Mouse (Mus musculus) cerebellum, postnatal 25 days (tissue): ENCODE results near the gene Cdh20.

ENCODE experiments used
- DNase-seq, 2 experiments: peaks; one replicate each; pipeline ENCODE4 v3.0.0; 2021; ENCODE audit warnings: mixed read lengths in 2 of 2

Cdh20 gene

DNA sequence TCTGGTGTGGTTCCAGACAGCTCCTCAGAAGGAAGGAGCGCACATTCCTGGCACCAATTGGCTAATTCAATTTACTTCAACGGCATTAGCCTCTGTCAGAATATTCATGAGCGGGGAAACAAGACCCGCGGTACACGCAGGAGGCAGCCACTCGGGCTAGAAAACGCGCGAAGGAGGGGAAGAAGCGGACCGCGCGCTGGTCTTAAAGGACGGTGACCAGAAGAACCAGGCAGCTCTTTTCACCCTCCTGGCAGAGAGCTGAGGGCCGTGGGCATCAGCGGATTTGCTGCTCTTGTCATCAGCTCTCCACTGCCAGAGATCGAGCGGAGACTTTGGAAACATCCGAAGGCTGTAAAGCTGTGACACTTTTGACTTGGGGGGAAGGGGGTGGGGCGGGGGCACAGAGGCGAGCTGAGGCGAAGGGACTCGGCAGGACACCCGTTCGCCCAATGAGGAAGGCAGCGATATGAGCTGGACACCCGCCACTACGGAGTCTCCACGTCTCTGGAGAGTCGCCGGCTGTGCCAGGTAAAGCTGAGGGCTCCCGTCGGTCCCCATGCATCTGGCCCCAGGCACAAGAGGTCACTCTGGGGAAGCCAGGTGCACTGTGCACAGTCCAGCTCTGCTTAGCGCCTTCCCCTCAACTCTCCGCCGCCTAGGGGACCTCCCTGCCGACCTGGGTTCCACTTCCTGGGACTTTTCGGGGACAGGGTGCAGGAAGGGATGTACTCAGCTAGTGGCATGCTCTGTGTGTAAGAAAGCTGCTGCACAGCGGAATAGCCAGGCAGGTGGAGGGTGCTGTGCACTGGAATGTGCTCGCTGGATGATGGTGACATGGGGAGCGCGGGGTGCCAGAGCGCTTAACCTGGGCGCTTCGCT lies at the start of gene Cdh20:
Gene Cdh20, plus strand, starts transcription at position 159 of the 879 bp plus-strand sequence.
- DNase-seq, result peak; percentile 70 to 72

GRCm38 (mm10) chr1:104746816-104747215 lies 21.5 kb upstream of the Cdh20 start:
- DNase-seq, result peak; percentile 11 to 21

GRCm38 (mm10) chr1:104747438-104747837 lies 20.9 kb upstream of the Cdh20 start:
- DNase-seq, result no peak

GRCm38 (mm10) chr1:104754483-104754882 lies 13.8 kb upstream of the Cdh20 start:
- peak; percentile 81 to 82 for DNase-seq

- no peak for DNase-seq
Measured at GRCm38 (mm10) chr1:104755896-104756295, 12.4 kb upstream of the Cdh20 start.

- peak; percentile 66 to 69 for DNase-seq
Measured at GRCm38 (mm10) chr1:104769250-104769607, 900 bp downstream of the Cdh20 start.

DNA sequence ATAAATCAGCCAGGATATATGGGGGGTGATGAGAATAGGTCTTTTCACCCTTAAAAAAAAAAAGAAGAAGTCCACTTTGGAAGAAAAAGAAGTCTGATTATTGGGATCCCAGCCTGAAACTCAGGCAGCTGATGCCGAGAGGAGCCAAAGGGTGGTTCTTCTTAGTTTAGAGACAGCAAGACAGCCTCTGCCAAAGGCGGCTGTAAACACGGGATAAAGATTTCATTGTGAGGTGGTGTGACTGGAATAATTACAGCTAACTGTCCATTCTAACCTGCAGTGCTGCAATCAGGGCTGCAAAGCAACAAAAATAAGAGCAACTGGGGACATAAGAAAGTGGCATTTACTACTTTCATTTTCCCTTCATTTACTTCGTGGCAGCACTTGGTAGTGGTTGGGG lies 3.6 kb downstream of the Cdh20 start:
- peak in 1 of 2 experiments; percentile 16 for DNase-seq

- DNase-seq, result no peak
Measured at GRCm38 (mm10) chr1:104773207-104773606, 4.9 kb downstream of the Cdh20 start.

DNA sequence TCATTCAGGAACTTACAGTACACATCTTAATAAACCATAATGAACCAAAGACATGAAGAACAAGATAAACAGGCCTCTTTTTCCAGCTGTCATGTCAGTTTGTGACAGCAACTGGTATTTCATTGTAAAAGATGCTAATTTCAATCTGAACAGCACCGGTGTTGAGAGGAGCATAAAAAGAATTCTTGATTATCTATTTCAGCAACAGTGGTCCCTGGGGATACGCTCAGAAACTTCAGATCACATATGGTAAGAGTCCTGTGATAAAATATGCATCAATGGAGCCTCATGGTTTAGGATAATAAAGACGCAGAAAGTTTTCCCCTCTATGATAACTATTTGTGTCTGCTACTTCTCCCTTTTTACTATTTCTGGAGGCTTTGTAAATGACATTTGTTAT lies 25.2 kb downstream of the Cdh20 start:
- no peak for DNase-seq

- DNase-seq, result no peak
Measured at GRCm38 (mm10) chr1:104796146-104796545, 27.8 kb downstream of the Cdh20 start.

GRCm38 (mm10) chr1:104797139-104797538 lies 28.8 kb downstream of the Cdh20 start:
- peak in 1 of 2 experiments; percentile 32 for DNase-seq

GRCm38 (mm10) chr1:104804746-104805145 lies 36.4 kb downstream of the Cdh20 start:
- DNase-seq, result no peak

DNA sequence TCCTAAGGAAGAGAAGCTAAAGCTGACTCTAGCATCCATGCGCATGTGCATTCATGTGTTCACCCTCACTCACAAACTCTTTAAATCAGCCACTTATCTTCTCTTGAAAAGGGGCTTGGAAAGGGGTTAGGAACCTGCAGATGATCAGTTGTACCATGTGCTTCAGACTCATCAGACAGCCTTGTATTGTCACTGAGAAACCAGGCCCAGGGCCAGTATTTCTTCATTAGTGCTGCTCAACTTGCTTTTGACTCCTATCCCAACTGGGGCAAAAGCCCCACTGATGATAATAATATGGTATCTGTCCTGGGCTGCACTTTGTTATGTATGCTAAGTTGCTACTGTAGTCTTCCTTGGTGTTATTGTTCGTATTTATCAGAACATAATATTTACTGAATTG lies 38.9 kb downstream of the Cdh20 start:
- DNase-seq, result no peak

GRCm38 (mm10) chr1:104817510-104817909 lies 49.2 kb downstream of the Cdh20 start:
- no peak for DNase-seq

- peak; percentile 34 to 62 for DNase-seq
Measured at GRCm38 (mm10) chr1:104828106-104828505, 59.8 kb downstream of the Cdh20 start.

DNA sequence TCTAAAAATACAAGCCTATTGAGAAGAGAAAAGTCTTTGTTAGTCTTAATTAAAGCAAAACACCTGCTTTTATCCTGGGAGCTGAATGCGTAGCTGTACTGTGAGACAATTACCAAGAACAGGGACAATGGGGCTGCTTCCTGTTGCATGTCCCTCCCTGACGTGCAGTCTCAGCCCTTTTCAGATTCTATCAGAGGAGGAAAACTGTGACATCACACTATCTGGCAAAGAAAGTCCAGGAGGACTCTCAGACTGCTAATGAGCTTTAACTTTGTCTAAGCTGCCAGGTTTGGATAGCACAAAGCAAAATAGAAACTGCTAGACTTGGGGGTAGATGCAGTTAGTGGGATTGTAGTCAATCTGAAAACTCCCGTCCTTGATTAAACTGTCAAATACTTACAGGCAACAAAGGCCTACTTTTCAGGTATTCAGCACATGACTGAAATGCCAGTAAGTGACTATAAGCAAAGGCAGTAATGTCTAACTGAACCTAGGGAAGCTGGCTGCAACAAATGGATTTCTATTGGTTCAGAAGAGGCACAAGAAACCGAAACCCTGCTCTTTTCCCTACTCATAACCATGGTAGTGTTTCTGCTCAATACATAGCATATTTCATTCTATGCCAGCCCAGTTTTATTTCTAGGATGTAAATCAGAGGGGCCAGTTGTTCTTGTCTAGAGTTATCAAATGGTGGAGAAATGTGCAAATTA lies 70.0 kb downstream of the Cdh20 start:
- no peak for DNase-seq

GRCm38 (mm10) chr1:104839051-104839450 lies 70.7 kb downstream of the Cdh20 start:
- no peak for DNase-seq

DNA sequence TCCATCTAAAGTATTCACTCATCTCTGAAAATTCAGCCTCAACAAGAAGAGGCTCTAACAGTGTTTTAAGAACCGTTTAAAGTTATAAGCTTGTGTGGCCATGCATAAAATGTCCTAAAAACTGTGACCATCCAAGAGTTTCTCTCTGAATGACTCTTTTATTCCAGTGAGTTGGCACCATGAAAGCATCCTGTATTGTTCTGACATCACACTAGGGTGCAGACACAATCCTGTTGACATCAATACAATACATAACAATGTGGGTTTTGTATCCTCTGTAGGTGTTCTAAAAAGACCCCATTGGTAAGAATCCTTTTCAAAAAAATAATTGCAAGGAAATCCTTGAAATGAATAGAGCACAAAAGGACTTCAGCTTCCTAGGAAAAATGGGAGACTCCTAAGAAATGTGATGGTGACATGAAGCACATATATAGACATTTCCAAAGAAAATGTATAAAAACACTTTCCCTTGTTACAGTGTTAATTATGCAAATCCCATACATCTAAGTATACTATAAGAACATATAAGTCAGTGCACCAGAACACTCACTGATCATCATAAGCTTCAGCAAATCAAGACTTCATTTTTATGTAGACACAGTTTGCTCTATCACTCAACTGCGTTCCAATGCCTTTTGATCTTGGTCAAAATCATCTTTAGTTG lies 80.1 kb downstream of the Cdh20 start:
- DNase-seq, result no peak

- no peak for DNase-seq
Measured at GRCm38 (mm10) chr1:104848920-104849272, 80.6 kb downstream of the Cdh20 start.

DNA sequence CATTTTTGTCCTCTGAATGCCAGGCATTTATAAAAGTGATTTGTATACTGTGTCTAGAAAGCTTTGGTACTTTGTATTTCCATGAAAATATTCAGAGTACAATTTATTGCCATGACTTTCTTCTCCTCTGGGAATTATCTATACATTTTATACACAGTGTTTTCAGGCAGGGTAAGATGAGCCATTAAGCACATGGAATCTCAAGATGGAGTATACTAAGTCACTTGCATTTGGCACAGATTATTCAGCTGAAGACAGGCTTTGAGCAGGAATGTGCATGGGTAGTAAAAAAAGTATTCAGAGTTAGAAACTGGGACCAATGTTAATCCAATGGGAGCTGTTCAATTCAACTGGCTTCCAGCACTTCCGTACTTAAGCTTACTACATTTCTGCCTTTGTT lies 109.1 kb downstream of the Cdh20 start:
- no peak for DNase-seq

DNA sequence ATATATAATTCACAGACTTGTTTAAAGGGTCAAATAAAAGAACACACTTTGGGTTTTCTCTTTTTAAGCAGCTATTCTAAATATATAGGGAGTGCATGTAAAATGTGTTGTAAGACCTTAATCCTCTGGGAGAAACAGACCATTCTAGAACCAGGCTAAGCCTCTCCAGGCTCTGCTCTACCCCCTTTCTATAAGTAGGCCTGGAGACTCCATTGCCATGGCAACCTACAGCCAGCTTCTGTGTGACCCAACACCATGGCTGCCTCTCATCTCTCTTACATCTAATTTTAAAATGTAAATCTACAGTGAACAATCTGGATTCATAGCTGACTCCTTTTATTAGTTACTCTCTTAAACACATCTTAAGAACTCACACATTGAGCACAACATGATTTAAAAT lies 133.5 kb downstream of the Cdh20 start:
- DNase-seq, result no peak

DNA sequence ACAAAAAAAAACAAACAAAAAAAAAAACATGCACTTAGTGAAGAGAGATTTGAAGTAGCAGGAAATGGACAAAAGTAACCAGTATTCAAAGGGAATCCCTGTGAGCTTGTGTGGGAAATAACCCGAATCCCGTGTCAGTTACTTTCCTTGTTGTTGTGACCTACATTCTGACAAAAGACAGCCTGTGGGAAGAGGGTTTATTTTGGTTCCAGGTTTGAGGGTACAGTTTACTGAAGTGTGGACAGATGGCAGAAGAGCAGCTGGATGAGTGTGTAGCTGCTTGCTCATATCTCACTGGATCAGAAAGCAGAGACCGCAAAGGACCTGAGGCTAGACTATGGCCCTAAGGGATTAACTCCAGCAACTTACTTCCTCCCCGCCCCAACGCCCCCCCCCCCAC lies 135.1 kb downstream of the Cdh20 start:
- DNase-seq, result no peak

- no peak for DNase-seq
Measured at GRCm38 (mm10) chr1:104912407-104912806, 144.1 kb downstream of the Cdh20 start.

- no peak for DNase-seq
Measured at GRCm38 (mm10) chr1:104916507-104916906, 148.2 kb downstream of the Cdh20 start.
